Mouse (Mus musculus) hindbrain, embryonic 16.5 days (tissue): ENCODE data around the gene Itgb1bp1. TPM values are rescaled to one million over a fixed set of nuclear protein-coding genes. Genes with fewer than 3 reads are reported as not detected.

ENCODE experiments used
- ATAC-seq: fragments of 200-750 bp; cut with Nextera tagmentation; 2 replicates; pipeline ENCODE4 v1.8.0; 2017; ENCODE audit warnings: moderate TSS enrichment, moderate library complexity
- H3K27ac ChIP-seq: fragments of 300-500 bp; sonication (generic); 2 replicates; pipeline ENCODE4 v1.5.1; 2014; ENCODE audit warnings: low read depth, mild to moderate bottlenecking, control low read depth, low read length, moderate library complexity
- H3K27me3 ChIP-seq: fragments of 300-500 bp; sonication (generic); replicated peaks from 2 replicates; pipeline ENCODE4 v1.6.1; 2014; ENCODE audit warnings: low read length; ENCODE audit not compliant: control insufficient read depth, insufficient read depth
- H3K36me3 ChIP-seq: fragments of 300-500 bp; sonication (generic); 2 replicates; pipeline ENCODE4 v1.6.1; 2014; ENCODE audit warnings: mild to moderate bottlenecking, low read length, moderate library complexity, mixed read lengths; ENCODE audit not compliant: control insufficient read depth, insufficient read depth
- H3K4me1 ChIP-seq: fragments of 300-500 bp; sonication (generic); 2 replicates; pipeline ENCODE4 v1.6.1; 2014; ENCODE audit warnings: low read depth, low read length; ENCODE audit not compliant: control insufficient read depth, insufficient read depth
- H3K4me2 ChIP-seq: fragments of 300-500 bp; sonication (generic); 2 replicates; pipeline ENCODE4 v1.6.1; 2014; ENCODE audit warnings: mild to moderate bottlenecking, low read length, control low read depth, moderate library complexity
- H3K4me3 ChIP-seq: fragments of 300-500 bp; sonication (generic); 2 replicates; pipeline ENCODE4 v1.5.1; 2014; ENCODE audit warnings: mild to moderate bottlenecking, low read length, control low read depth, moderate library complexity
- H3K9ac ChIP-seq: fragments of 300-500 bp; sonication (generic); 2 replicates; pipeline ENCODE4 v1.6.1; 2014; ENCODE audit warnings: low read depth, mild to moderate bottlenecking, control low read depth, low read length, moderate library complexity
- H3K9me3 ChIP-seq: fragments of 300-500 bp; sonication (generic); 2 replicates; pipeline ENCODE4 v1.6.1; 2014; ENCODE audit warnings: mild to moderate bottlenecking, low read length, moderate library complexity; ENCODE audit not compliant: control insufficient read depth
- WGBS: fragments of 180-500 bp; shearing (Covaris S2); extraction: QIAGEN DNeasy Blood & Tissue Kit; methylation state at CpG from one replicate; pipeline ENCODE4 v1.1.7; 2014; 5-methylcytosine and 5-hydroxymethylcytosine counted together
- polyA plus RNA-seq: library from polyadenylated mRNA; unstranded; fragments of >200 nt; fragmentation: Nextera tagmentation; extraction: Ambion mirVana; gene quantifications from 2 replicates; pipeline ENCODE4 v1.2.1, GENCODE M21; 2015

Itgb1bp1 gene
- polyA plus RNA-seq, 1 experiment from 2014 or later, result 37.0 TPM

DNA sequence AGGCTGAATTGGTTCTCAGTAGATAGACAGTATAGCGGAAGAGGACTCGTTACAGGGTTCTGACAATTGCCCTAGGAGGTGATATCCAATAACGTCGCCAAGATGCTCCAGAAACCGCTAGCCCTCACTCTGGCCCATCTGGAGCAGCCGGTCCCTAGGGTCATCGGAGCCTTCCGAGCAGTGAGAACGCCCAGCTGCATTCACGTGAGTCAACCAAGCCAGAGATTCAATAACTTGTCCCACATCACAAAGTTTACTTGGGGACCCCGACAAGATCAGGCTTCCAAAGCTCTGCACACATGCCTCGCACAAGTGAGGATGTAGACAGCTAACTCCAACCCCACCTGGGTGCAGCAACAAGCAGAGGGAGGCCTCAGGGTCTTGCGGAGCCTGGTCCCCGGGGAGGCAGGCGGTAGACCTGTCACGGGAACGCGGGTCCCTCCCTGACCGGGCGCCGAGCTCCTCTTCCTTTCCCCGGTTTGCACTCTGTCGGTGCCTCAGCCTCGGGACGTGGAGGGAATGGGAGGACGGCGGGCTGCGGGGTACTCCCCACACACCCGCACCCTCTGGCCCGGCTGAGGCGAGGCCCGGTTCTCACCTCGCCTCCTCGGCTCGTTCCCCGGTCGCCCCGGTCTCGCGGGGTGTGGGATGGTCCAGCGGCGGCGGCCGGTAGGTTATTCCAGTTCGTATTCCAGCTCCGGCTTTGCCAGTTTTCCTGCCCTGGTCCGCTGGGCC, 409 bp downstream of the Itgb1bp1 start:
- ATAC-seq, result peak; percentile 86
- peak overlapping the region; percentile 97 for H3K4me2 ChIP-seq
- no peaks in the 10 kb centered on the region for H3K36me3 ChIP-seq

DNA sequence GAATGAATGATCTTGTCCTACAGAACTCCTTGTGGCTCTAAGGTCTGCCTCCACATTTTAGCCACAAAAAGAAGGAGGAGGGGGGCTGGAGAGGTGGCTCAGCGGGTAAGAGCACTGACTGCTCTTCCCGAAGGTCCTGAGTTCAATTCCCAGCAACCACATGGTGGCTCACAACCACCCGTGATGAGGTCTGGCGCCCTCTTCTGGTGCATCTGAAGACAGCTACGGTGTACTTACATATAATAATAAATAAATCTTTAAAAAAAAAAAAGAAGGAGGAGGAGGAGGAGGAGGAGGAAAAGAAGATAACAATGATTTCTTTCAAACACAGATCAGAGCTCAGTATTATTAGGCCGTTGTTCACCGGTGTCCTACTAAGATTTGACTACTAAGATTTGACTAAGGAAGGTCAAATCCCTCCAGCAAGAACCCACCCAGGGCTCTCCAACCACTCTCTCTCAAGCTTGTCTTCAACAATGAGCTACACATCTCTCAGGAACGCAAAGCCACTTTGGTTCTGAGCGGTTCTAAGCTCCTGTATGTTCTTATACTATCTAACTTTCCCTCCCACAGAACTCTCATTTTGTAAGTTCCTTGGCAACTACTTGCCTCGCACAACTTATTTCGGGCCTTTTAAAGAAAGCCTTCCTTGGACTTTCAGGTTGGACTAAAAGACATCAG, 1.2 kb downstream of the Itgb1bp1 start, which contains the start of gene Cpsf3:
Gene Cpsf3, plus strand, starts transcription at position 631 of the 681 bp plus-strand sequence.
- Histone ChIP-seq H3K27ac (peak within 1 kb of the TSS; percentile 81), H3K36me3 (no peaks in the 10 kb centered on the region), H3K4me2 (peak within 1 kb of the TSS; percentile 97), H3K4me3 (peak within 1 kb of the TSS; percentile 93), H3K27me3 (no peaks in the 10 kb centered on the region), H3K9ac (peak within 1 kb of the TSS; percentile 89), H3K9me3 (no peaks in the 10 kb centered on the region), H3K4me1 (peaks cover 20% of the 10 kb centered on the region)
- 54% methylated on average over 11 of the region's 11 CpGs for WGBS
- no peak for ATAC-seq

More for the DNA sequence above, 409 bp downstream of the Itgb1bp1 start:
- 1% methylated on average over 44 of the region's 47 CpGs for WGBS
- no peaks in the 10 kb centered on the region for H3K9me3 ChIP-seq
- peak overlapping the region; percentile 89 for H3K9ac ChIP-seq
- peak overlapping the region; percentile 81 for H3K27ac ChIP-seq
- peak overlapping the region; percentile 93 for H3K4me3 ChIP-seq
- H3K27me3 ChIP-seq, result no peaks in the 10 kb centered on the region
- peaks cover 20% of the 10 kb centered on the region for H3K4me1 ChIP-seq

DNA sequence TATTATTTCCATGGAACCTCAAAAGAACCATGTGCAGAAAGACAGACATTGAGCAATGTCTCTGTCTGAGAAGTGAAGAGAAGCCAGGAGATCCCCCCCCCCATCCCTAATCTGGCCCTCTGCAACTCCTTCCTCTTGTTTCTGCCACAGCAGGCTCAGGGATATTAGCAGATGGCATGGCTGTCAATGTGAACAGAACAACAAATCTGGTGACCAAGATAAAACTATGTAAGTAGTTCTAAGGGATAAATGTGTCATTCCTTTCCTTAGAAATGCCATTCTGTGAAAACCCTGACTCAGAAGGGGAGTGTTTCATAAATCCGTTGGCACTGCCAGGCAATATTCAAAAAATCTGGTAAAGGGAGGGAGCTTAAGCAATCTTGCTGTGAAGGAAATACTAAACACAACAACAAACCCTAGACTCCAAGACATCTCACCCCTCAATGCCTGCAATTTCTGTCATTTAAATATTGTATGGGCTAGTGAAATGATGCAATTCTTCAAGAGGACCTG, 8.7 kb downstream of the Itgb1bp1 start:
- Histone ChIP-seq H3K4me1 (no peaks in the 10 kb centered on the region), H3K9me3 (no peaks in the 10 kb centered on the region), H3K4me2 (no peak overlapping the region), H3K36me3 (peaks cover 3% of the 10 kb centered on the region; the same call in 1 of the 2 replicates), H3K4me3 (no peak overlapping the region), H3K9ac (no peak overlapping the region), H3K27ac (no peak overlapping the region), H3K27me3 (no peaks in the 10 kb centered on the region)
- 91% methylated on average over 1 of the region's 1 CpGs for WGBS
- ATAC-seq, result no peak

DNA sequence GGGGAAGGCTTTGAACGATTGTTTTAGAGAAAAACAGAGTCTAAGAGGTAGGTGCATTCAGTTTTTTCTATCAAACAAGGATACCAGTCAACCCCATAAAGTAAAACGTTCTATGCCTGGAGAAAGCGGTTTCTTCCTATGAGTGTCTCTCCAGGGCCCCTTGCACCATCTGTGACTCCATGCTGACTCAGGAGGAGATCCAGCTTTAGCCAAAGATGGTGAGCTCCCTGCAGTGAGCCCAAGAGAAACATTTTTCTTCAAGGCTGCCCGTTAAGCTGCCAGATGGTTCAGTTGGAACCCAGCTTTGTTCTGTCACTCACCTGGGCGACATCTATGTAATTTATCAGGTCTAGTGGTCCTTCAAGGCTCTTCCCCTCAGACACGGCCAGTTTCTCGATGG, 11.6 kb downstream of the Itgb1bp1 start:
- no peak overlapping the region for H3K4me2 ChIP-seq
- no peaks in the 10 kb centered on the region for H3K4me1 ChIP-seq
- H3K4me3 ChIP-seq, result no peak overlapping the region
- H3K9me3 ChIP-seq, result no peaks in the 10 kb centered on the region
- WGBS, result 60% methylated on average over 7 of the region's 7 CpGs
- no peaks in the 10 kb centered on the region for H3K27me3 ChIP-seq
- H3K27ac ChIP-seq, result no peak overlapping the region
- H3K9ac ChIP-seq, result no peak overlapping the region
- peaks cover 22% of the 10 kb centered on the region for H3K36me3 ChIP-seq
- no peak for ATAC-seq

DNA sequence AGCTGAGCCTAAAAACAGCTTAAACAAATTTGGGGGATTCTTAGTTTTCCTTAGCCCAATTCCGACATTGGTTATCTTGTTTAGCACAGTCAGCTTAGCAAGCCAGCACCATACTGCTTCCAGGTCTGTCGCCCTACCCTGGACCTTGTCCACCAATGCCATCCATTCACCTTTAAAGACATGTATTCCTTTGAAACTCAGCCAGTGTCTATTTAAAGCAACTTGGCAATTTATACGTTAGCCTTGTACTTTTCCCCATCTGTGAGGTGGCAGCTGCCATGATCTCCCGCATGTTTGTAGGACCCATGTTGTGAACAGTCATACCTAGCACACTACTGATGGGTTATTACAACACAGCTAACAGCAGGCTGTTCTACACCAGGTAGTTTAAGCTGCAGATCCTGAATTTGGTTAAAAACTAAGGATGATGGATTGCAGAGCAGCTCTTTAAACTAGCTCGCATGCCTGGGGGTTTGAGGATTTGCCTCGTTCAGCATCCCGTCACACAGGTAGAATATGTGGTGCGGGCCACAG, 17.9 kb downstream of the Itgb1bp1 start:
- H3K27ac ChIP-seq, result no peak overlapping the region
- H3K4me1 ChIP-seq, result no peaks in the 10 kb centered on the region
- H3K27me3 ChIP-seq, result no peaks in the 10 kb centered on the region
- H3K36me3 ChIP-seq, result peaks cover 34% of the 10 kb centered on the region
- no peaks in the 10 kb centered on the region for H3K9me3 ChIP-seq
- H3K4me2 ChIP-seq, result no peak overlapping the region
- no peak overlapping the region for H3K4me3 ChIP-seq
- no peak for ATAC-seq
- 93% methylated on average over 8 of the region's 8 CpGs for WGBS
- H3K9ac ChIP-seq, result no peak overlapping the region

DNA sequence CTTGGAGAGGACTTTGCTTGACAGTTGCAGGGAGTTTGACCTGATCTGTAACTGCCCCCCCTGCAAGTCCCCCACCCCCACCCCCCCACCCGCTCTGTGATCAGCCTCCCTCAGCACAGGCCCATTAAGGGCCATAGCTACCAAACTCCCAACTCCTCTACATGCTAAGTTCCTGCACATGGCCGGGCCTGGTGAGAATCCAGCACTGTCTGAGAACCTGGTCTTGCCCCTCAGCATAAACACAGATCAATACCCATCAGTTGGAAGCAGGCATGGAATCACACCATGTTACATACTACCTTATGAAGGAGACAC, 19.3 kb downstream of the Itgb1bp1 start:
- 76% methylated on average over 2 of the region's 2 CpGs for WGBS
- Histone ChIP-seq H3K9me3 (no peaks in the 10 kb centered on the region), H3K27me3 (no peaks in the 10 kb centered on the region), H3K4me2 (no peak overlapping the region), H3K4me1 (no peaks in the 10 kb centered on the region), H3K36me3 (peaks cover 34% of the 10 kb centered on the region), H3K9ac (no peak overlapping the region), H3K27ac (no peak overlapping the region), H3K4me3 (no peak overlapping the region)
- no peak for ATAC-seq

DNA sequence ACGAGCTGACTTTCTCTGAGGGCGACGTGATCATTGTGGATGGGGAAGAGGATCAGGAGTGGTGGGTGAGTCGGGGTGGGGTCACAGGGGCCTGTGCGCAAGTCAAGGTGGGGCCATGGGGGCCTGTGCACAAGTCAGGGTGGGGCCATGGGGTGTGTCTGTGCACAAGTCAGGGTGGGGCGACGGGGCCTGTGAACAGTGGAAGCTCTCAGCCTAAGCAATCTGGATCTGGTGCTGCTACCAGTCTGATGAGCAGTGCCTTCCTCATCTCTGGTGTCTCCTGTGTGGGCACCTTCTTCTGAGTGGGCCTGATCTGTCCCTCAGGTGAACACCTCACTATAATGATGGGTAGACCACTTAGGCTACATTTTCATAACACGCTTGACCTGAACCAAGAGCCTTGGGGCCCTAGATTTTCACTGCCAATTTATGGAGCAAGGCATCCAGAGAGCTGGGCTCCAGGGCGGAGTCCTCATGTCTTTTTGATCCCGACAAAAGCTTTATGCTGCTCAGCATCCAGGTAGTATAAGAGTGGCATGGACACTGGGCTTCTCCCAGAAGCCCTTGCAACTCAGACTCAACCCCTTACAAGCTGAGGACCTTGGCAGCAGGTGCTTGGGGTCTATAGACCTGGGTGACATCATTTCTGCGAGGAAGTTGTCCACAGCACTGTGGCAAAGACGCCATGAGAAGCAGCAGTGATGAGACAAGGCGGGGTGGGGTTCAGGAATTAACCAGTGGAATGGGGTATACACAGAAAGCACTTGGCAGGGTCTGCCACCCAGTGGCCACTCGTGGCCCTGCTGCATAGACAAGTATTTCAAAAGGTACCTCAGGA, 19.9 kb downstream of the Itgb1bp1 start:
- Histone ChIP-seq H3K4me1 (no peaks in the 10 kb centered on the region), H3K9ac (no peak overlapping the region), H3K27ac (0 out of 2 replicates have a peak overlapping the region, but pooled peaks have one; percentile 25), H3K9me3 (no peaks in the 10 kb centered on the region), H3K36me3 (peaks cover 30% of the 10 kb centered on the region), H3K27me3 (no peaks in the 10 kb centered on the region), H3K4me3 (no peak overlapping the region), H3K4me2 (no peak overlapping the region)
- WGBS, result 75% methylated on average over 14 of the region's 14 CpGs
- ATAC-seq, result peak; percentile 91

DNA sequence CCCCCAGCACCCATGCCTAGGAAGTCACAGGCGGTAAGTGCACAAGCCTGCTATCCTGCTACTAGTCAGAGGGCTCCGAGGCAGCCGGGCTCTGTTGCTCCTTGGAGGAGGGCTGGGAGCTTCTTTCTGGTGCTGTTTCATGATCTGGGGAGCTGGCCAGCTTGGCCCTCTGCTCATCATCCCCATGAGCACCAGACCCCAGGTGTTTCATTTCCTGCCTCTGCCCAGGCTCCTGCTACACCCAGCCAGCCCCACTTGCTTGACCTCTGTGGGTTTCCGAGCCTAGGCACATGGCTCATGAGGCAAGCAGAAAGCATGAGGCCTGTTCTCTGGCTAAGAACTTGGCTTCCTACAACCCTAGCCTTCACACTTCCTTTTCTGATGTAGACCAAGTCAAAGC, 20.6 kb downstream of the Itgb1bp1 start:
- H3K36me3 ChIP-seq, result peaks cover 23% of the 10 kb centered on the region
- no peak overlapping the region for H3K4me2 ChIP-seq
- H3K27me3 ChIP-seq, result no peaks in the 10 kb centered on the region
- no peaks in the 10 kb centered on the region for H3K9me3 ChIP-seq
- 87% methylated on average over 4 of the region's 4 CpGs for whole genome bisulfite sequencing
- H3K4me3 ChIP-seq, result no peak overlapping the region
- no peak overlapping the region for H3K27ac ChIP-seq
- ATAC-seq, result no peak
- H3K4me1 ChIP-seq, result no peaks in the 10 kb centered on the region
- H3K9ac ChIP-seq, result no peak overlapping the region
